Mouse (Mus musculus): ENCODE results near the gene Hapln4.

DNA sequence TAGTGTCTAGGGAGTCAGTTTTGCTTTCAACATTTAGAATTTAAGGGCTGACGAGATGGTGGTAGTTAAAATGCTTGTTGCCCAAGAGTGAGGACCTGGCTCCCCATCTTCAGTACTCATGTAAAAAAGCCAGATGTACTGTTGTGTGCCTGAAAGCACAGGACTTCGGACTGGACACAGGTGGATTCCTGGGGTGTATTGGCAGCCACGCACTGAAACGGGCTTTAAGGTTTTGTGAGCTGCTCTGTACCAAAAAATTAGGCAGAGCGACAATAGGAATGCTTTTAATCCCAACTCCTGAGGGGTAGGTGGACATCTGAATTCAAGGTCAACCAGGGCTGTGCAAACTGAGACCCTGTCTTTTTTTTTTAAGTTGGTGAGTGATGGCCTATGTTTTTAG lies 39.3 kb upstream of the Hapln4 start:
- no peak for TF ChIP-seq EP300 (IDR thresholded peaks at IDR 0.05)
- no peak for TF ChIP-seq CTCF (IDR thresholded peaks at IDR 0.05)

Data from lung, postnatal 0 days (tissue).